Mouse (Mus musculus): ENCODE results near the gene Nisch. TPM values are rescaled to one million over a fixed set of nuclear protein-coding genes. Genes with fewer than 3 reads are reported as not detected.

The Nisch gene
- total RNA-seq, 2 experiments from 2014 or later, result 69.7 to 113 TPM

DNA sequence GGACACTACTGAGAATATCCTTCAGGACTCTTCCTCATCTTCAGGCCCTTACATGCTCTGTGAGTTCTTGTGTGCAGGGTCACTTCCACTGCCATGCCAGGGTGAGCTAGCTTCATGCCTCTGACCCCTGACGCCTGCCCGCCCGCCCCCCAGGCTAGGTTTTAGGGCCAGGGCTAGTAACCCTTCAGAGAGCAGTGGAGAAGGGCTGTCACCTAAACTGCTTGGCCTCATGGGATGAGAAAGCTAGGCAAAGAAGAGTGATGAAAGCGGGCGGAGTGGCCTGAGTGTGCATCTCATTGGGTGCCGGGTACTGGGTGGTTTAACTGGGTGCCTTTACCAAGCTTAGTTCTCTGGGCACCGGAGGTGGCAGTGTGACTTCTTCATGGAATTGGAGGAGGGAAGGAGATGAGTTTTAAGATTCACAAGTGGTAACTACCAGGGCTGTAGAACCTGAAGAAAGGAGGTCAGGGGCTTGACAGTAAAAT, 84.2 kb downstream of the Nisch start:
- no peak for ATAC-seq (replicated peaks; ENCODE audit: poor library complexity)

DNA sequence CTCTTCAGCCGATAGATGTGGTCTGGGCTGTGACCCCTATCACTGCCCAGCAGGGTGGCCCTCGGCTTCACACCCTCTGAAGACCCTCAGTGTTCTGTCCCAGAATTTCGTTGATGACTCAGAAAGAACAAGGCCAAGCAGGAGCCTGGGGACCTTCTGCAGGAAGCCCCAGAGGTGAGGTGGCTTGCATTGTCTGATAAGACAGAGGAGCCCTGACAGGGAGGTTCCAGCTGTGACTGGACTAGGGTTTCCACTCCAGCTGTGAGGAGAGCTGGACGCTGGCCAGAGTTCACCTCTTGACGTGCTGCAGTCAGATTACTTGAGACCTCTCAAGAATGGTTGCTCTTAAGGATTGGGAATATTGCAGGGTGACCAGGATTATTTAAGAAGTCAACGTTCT, 84.7 kb downstream of the Nisch start:
- ATAC-seq (replicated peaks; ENCODE audit: poor library complexity), result peak; percentile 24

GRCm38 (mm10) chr14:31131272-31131821, 85.4 kb downstream of the Nisch start:
- ATAC-seq (replicated peaks; ENCODE audit: poor library complexity), result no peak

DNA sequence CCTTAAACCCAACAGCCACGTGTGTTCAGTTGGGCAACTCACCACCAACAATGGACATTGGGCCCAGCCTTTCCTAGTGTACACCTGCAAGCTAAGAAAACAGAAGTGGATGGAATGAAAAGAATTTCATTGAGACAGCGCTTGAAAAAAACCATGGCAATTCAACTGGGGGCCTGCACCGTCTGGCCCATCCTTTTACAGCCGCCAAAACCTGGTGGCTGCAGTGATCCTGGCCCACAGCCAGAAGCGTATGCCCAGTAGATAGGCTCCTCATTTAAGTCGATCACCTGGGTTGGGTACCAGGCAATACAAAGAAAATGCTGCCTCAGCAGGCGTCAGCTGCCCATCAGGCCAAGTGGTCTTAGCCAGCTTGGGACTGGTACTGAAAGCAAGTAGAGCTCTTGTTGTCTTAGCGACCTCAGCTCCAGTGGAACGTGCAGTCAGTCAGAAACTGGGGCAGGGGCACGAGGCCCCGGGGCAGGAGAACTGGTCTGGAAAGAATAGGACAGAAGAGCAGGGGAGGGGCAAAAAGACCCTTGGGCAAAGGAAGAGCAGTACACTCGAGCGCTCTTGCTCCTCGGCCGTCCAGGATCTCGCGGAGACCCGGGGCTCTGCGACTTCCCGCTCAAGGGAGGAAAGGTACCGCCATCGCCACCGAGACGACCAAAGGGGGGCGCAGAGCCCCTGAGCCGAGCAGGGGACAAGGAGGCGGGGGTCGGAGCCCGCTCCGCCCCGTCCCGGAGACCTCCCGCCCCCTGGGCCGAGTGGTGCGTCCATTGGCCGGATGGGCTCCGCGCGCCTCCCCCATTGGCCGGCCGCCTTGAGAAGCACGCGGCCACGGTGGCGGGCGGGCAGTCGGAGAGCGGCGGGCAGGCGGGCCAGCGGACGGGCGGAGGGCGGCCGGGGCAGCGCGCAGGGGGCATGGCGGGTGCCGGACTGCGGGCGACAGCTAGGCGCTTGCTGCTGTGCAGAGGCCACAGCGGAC, 86.2 kb downstream of the Nisch start, which contains the start of gene Nt5dc2:
Nt5dc2 (plus strand) TSS at position 818 of the 985 bp plus-strand sequence.
- ATAC-seq (replicated peaks; ENCODE audit: poor library complexity), result peak; percentile 46

GRCm38 (mm10) chr14:31129326-31130235, 87.2 kb downstream of the Nisch start:
- no peak for ATAC-seq (replicated peaks; ENCODE audit: poor library complexity)

DNA sequence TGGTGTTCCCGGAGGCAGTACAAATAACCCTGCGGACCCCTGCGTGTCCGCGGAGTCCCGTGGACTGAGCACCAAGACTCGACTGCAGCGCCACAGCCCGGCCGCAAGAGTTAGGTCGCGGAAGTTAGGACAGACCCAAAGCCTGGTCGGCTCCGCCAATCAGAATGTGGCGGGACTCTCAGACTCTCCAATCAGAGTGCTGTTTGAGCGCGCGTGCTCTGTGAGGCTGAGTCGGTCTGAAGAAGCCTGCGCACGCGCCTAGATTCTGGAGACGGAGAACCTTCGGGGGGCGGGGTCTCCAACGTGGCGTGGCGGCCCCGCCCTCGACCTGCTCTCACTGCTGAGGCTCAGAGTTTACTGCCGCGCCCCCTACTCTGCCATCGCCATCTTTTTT, 87.9 kb downstream of the Nisch start, which contains the start of gene Smim4:
Smim4 (minus strand) TSS at position 131 of the 394 bp plus-strand sequence.
- peak; percentile 79 for ATAC-seq (replicated peaks; ENCODE audit: poor library complexity)

DNA sequence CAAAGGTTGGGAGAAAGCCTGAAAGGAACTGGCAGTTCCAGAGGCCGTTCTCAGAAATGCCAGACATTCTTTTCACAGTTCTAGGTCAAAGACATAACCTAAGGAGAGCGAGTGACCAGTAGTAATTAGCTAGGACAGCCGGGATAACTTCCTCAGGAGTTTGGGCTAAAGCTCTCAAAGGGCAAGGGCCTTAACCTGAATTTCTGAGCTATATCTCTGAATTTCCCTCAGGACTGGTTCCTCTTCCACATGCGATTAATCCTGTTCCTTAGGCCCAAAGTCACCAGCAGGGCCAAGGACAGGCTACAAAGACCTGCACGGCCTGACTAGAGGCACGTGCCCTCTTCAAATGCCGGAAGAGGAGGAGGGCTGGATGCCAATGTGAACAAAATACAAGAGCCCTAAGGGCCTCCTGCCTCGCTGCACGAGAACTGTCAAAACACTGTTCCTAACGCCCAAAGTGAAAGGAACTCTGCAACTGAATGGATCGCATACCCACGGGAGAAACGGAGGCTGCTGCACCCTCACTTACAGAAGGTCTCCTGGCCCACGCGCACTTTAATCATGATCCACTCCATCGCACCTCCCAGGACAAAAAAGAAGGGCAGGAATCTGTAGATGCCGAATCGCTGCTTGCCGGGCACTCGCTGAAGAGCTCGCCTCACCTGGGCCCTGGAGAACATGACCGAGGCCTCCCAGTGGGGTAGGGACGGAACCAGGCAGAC, 88.5 kb downstream of the Nisch start:
- ATAC-seq (replicated peaks; ENCODE audit: poor library complexity), result peak; percentile 21

DNA sequence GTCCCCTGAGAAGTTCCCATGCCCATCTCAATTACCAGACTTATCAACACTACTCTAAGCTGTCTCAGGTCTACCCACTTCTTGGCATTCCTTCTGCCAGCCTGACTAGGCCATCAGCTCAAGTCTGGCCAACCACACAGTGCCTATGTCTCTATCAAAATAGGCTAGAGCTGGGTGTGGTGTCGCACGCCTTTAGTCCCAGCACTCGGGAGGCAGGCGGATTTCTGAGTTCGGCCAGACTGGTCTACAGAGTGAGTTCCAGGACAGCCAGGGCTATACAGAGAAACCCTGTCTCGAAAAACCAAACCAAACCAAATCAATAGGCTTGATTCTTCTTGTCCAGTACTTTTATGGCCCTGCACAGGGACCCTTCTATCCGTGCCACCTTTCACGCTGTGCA, 89.9 kb downstream of the Nisch start:
- no peak for ATAC-seq (replicated peaks; ENCODE audit: poor library complexity)

DNA sequence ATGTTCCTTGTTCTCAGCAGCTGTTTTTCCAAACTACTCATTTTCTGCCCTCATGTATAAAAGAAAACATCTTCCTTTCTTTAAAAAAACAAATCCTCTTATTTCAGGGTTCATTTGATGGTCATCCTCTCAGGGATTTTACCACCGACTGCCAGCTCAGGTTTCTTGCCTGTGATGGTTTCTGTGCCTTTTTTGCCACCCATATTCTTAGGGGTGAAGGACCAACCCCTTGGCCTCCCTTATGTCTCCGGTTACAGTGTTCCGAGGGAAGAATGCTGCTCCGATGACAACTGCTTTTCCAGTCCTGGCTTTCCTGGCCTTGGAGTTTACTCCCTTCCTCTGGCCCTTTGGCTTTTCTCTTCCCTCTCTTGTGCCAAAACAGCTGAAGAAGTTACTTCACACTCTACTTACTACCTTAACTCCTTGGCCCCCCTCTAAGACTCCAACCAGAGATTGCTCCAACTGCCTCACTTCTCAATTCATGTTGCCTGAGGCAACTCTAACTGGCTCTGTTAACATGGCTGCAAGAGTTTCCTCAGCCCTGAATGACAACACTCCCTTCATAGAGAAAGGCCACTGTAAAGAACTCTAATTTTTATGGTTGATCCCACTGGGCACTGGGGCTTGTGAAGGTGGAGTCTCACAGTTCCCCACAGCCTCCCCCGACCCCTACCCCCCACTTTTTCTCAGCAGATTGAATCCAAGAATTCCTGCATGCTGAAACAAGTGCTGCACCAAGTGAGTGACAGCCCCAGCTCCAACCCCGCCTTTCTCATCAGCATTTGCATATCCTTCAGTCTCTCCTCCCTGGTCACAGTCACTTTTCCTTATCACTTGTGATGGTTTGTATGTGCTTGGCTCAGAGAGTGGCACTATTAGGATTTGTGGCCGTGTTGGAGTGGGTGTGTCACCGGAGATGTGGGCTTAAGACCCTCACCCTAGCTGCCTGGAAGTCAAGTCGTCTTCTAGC, 91.4 kb downstream of the Nisch start:
- ATAC-seq (replicated peaks; ENCODE audit: poor library complexity), result no peak

Other genes starting within 250 kb of the Nisch start
- gene Glt8d1, start 215.5 kb downstream of the Nisch start, total RNA-seq (2015), result 54.2 and 64.4 TPM in 2 replicates
- 29.2 and 37.7 TPM in 2 replicates for gene Glt8d1, start 215.5 kb downstream of the Nisch start, total RNA-seq (2017)
- 257 and 280 TPM in 2 replicates for gene Spcs1, start 215.3 kb downstream of the Nisch start, total RNA-seq (2015)
- 105 TPM in 2 replicates for gene Spcs1, start 215.3 kb downstream of the Nisch start, total RNA-seq (2017)
- 75.4 and 82.4 TPM in 2 replicates for gene Pbrm1, start 197.8 kb downstream of the Nisch start, total RNA-seq (2015)
- 52.3 and 80.5 TPM in 2 replicates for gene Pbrm1, start 197.8 kb downstream of the Nisch start, total RNA-seq (2017)
- gene Gnl3, start 197.8 kb downstream of the Nisch start, total RNA-seq (2015), result 365 and 481 TPM in 2 replicates
- gene Gnl3, start 197.8 kb downstream of the Nisch start, total RNA-seq (2017), result 301 and 405 TPM in 2 replicates
- gene Smim4, start 88.0 kb downstream of the Nisch start, total RNA-seq (2015), result 93.8 and 125 TPM in 2 replicates
- gene Smim4, start 88.0 kb downstream of the Nisch start, total RNA-seq (2017), result 45.3 and 89.8 TPM in 2 replicates
- 90.7 and 110 TPM in 2 replicates for gene Nt5dc2, start 85.9 kb downstream of the Nisch start, total RNA-seq (2015)
- gene Nt5dc2, start 85.9 kb downstream of the Nisch start, total RNA-seq (2017), result 136 and 153 TPM in 2 replicates
- 3.2 and 6.7 TPM in 2 replicates for gene Stab1, start 48.3 kb downstream of the Nisch start, total RNA-seq (2015)
- 0.44 and 0.87 TPM in 2 replicates for gene Stab1, start 48.3 kb downstream of the Nisch start, total RNA-seq (2017)
- 0.94 TPM in 1 of 2 replicates, not detected in the other for gene Tnnc1, start 8.6 kb downstream of the Nisch start, total RNA-seq (2015)
- gene Tnnc1, start 8.6 kb downstream of the Nisch start, total RNA-seq (2017), result 0.54 and 0.87 TPM in 2 replicates
- 0.02 TPM in 1 of 2 replicates, not detected in the other for gene Sema3g, start 914 bp upstream of the Nisch start, total RNA-seq (2015)
- gene Sema3g, start 914 bp upstream of the Nisch start, total RNA-seq (2017), result 0.04 TPM in 1 of 2 replicates, not detected in the other
- gene Phf7, start 34.4 kb upstream of the Nisch start, total RNA-seq (2015), result 14.9 and 16.4 TPM in 2 replicates
- 9.0 and 11.4 TPM in 2 replicates for gene Phf7, start 34.4 kb upstream of the Nisch start, total RNA-seq (2017)
- gene Bap1, start 34.5 kb upstream of the Nisch start, total RNA-seq (2015), result 24.9 and 27.2 TPM in 2 replicates
- gene Bap1, start 34.5 kb upstream of the Nisch start, total RNA-seq (2017), result 36.3 and 46.4 TPM in 2 replicates
- 0.12 and 0.27 TPM in 2 replicates for gene Dnah1, start 107.0 kb upstream of the Nisch start, total RNA-seq (2015)
- 0.04 and 0.07 TPM in 2 replicates for gene Dnah1, start 107.0 kb upstream of the Nisch start, total RNA-seq (2017)
- 56.8 and 59.6 TPM in 2 replicates for gene Capn7, start 119.7 kb upstream of the Nisch start, total RNA-seq (2015)
- 52.7 and 62.3 TPM in 2 replicates for gene Capn7, start 119.7 kb upstream of the Nisch start, total RNA-seq (2017)
- 4.5 and 6.2 TPM in 2 replicates for gene Sh3bp5, start 219.1 kb upstream of the Nisch start, total RNA-seq (2015)
- 3.6 and 5.2 TPM in 2 replicates for gene Sh3bp5, start 219.1 kb upstream of the Nisch start, total RNA-seq (2017)